Mouse (Mus musculus) E14TG2a.4 (cell line): Measurements from ENCODE around the gene Strn.

Experiments used
- CTCF ChIP-seq: conservative IDR thresholded peaks from 2 replicates; pipeline ENCODE4 v1.5.1; 2014; ENCODE audit warnings: low read length
- NANOG ChIP-seq: IDR thresholded peaks from 2 replicates; pipeline ENCODE4 v1.6.1; 2014; ENCODE audit warnings: borderline replicate concordance, low read length, mixed read lengths
- POU5F1 ChIP-seq: IDR thresholded peaks from 2 replicates; pipeline ENCODE4 v1.6.1; 2014; ENCODE audit warnings: low read length, borderline replicate concordance

DNA sequence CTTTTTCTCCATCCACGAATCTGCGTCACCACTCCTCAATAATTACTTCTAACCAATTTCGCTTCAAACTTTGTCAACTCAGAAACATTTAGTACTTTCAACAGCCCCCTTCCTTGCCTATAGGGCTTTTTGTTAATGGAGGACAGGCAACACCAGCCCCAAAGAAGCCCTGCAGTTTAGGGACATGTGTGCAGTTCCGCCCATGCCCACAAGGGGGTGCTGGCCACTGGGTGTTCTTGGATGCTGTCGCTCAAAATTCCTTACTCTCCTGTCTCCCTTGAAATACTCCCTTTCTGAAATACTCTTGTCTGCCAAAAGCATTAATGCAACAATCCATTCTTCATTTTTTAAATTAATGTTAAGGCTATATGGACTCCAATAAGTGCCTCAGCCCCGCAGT, 132.6 kb downstream of the Strn start:
- TF ChIP-seq CTCF (peak; percentile 95), NANOG (no peak), POU5F1 (no peak)
